Mouse (Mus musculus) intestine, postnatal 0 days (tissue): ENCODE results near the gene Psapl1. TPM values are rescaled to one million over a fixed set of nuclear protein-coding genes. Genes with fewer than 3 reads are reported as not detected.

Experiments
- ATAC-seq: fragments of 200-750 bp; cut with Nextera tagmentation; 2 replicates; pipeline ENCODE4 v1.8.0; 2017; ENCODE audit warnings: mild to moderate bottlenecking, moderate TSS enrichment, moderate library complexity
- H3K27ac ChIP-seq: fragments of 300-500 bp; sonication (generic); 2 replicates; pipeline ENCODE4 v1.5.1; 2014; ENCODE audit warnings: mild to moderate bottlenecking, low read depth, low read length, moderate library complexity
- H3K27me3 ChIP-seq: fragments of 300-500 bp; sonication (generic); replicated peaks from 2 replicates; pipeline ENCODE4 v1.6.1; 2014; ENCODE audit warnings: low read length, mixed read lengths; ENCODE audit not compliant: control insufficient read depth, insufficient read depth
- H3K36me3 ChIP-seq: fragments of 300-500 bp; sonication (generic); 2 replicates; pipeline ENCODE4 v1.6.1; 2014; ENCODE audit warnings: mild to moderate bottlenecking, moderate library complexity; ENCODE audit not compliant: control insufficient read depth, insufficient read depth
- H3K4me1 ChIP-seq: fragments of 300-500 bp; sonication (generic); replicated peaks from 2 replicates; pipeline ENCODE4 v1.6.1; 2014; ENCODE audit warnings: antibody characterized with exemption, low read length, mixed read lengths; ENCODE audit not compliant: control insufficient read depth, insufficient read depth
- H3K4me2 ChIP-seq: fragments of 300-500 bp; sonication (generic); replicated peaks from 2 replicates; pipeline ENCODE4 v1.6.1; 2014; ENCODE audit warnings: low read depth, mild to moderate bottlenecking, moderate library complexity
- H3K4me3 ChIP-seq: fragments of 300-500 bp; sonication (generic); 2 replicates; pipeline ENCODE4 v1.5.1; 2014; ENCODE audit warnings: low read depth, low read length
- H3K9ac ChIP-seq: fragments of 300-500 bp; sonication (generic); 2 replicates; pipeline ENCODE4 v1.6.1; 2014; ENCODE audit warnings: mild to moderate bottlenecking, low read depth, low read length
- H3K9me3 ChIP-seq: fragments of 300-500 bp; sonication (generic); 2 replicates; pipeline ENCODE4 v1.6.1; 2016; ENCODE audit warnings: mixed run types; ENCODE audit not compliant: control insufficient read depth
- CTCF ChIP-seq: sonication (generic); IDR thresholded peaks from 2 replicates; pipeline ENCODE4 v1.5.1; 2016; ENCODE audit warnings: low read depth, mild to moderate bottlenecking, control low read depth, antibody characterized with exemption, moderate library complexity
- WGBS: fragments of 180-500 bp; shearing (Covaris S2); extraction: QIAGEN DNeasy Blood & Tissue Kit; methylation state at CpG from one replicate; pipeline ENCODE4 v1.1.7; 2014; 5-methylcytosine and 5-hydroxymethylcytosine counted together
- polyA plus RNA-seq: library from polyadenylated mRNA; unstranded; fragments of >200 nt; fragmentation: Nextera tagmentation; extraction: Ambion mirVana; gene quantifications from 2 replicates; pipeline ENCODE4 v1.2.1, GENCODE M21; 2015

Psapl1 gene
- polyA plus RNA-seq, 1 experiment from 2014 or later = 0.39 TPM

DNA sequence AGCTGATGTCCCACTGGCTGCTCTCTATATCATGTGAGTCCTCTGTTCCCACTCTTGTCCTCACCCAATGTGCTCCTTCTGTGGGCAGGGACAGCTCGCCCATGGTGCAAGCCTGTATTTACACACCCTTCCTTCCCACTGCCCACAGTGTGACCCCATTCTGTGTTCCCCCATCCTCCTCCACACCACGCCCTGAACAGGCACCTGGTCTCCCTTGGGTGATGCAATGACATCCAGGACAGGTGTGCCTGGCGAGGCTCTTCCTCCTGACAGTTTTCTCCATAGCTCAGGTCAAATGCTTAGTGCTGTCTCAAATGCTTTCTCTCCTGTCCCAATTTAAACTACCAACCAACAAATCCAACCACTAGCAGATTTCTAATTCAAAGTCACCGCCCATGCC, 8.4 kb upstream of the Psapl1 start:
- Histone ChIP-seq H3K4me3 (no peak overlapping the region), H3K4me1 (no peaks in the 10 kb centered on the region), H3K27ac (no peak overlapping the region), H3K9me3 (no peaks in the 10 kb centered on the region), H3K4me2 (no peak overlapping the region), H3K27me3 (no peaks in the 10 kb centered on the region), H3K9ac (no peak overlapping the region), H3K36me3 (no peaks in the 10 kb centered on the region)
- no peak for ATAC-seq
- WGBS = 75% methylated on average over 4 of the region's 4 CpGs
- no peak for TF ChIP-seq CTCF

DNA sequence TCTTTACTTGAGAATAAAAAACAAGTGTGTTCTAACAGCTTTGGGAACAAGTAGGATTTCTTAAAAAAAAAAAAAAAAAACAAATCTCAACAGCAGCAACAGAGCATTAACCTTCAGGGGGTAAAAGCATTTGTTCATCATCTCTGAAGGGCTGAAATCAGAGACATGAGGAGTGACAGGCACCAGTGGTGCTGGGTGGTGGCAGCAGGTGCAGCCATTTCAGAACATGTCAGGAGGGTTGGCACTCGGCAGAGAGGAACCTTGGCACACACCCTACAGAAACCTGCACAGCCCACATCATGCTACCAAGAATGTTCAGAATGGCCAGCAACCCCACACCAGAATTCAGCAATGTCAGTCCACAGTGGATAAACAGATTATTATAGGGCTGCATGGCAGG, 4.3 kb upstream of the Psapl1 start:
- Histone ChIP-seq H3K27me3 (no peaks in the 10 kb centered on the region), H3K9ac (no peak overlapping the region), H3K4me1 (no peaks in the 10 kb centered on the region), H3K9me3 (no peaks in the 10 kb centered on the region), H3K4me3 (no peak overlapping the region), H3K4me2 (no peak overlapping the region), H3K27ac (no peak overlapping the region), H3K36me3 (no peaks in the 10 kb centered on the region)
- ATAC-seq = no peak
- no peak for TF ChIP-seq CTCF
- 78% methylated on average over 1 of the region's 1 CpGs for WGBS

DNA sequence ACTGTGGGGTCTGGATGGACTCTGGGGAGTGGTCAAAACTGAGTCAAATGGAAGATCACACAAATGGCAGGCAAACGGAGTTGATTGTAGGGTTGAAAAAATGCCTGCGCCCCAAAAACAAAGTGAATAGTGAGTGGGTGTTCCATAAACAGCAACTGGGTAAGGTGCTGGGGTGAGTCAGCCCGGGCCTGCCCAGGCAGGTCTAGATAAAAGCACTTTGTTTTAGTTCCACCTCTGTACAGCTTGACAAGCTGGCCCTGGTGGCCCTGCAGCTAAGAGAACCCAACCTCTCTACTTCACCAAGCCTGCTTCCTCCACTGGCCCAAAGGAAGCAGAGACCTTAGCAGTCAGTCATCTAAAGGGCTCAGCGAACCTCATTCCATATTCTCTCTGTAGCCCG, 1.0 kb upstream of the Psapl1 start:
- Histone ChIP-seq H3K27ac (no peak overlapping the region), H3K27me3 (no peaks in the 10 kb centered on the region), H3K4me1 (no peaks in the 10 kb centered on the region), H3K9me3 (no peaks in the 10 kb centered on the region), H3K9ac (no peak overlapping the region), H3K4me3 (no peak overlapping the region), H3K4me2 (no peak overlapping the region), H3K36me3 (no peaks in the 10 kb centered on the region)
- no peak for TF ChIP-seq CTCF
- WGBS = 81% methylated on average over 5 of the region's 5 CpGs
- no peak for ATAC-seq

DNA sequence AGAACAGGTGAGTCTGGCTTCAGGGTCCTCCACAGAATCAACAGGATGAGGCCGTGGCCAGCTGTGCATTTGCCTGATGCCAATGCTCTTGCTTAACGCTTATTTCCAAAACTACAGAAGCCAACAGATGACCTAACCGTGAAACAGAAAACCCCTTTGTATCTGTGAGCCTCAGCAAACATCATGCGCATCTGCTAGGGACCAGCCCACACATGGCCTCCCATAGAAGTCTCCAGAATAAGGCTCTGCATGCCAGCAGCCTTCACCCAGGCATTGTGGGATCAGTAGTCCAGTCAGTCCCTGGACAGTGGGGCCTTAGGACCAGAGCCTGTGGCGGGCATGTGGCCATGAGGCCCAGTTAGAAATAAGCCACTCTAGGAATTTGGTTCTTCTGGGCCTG, 400 bp upstream of the Psapl1 start:
- no peaks in the 10 kb centered on the region for H3K9me3 ChIP-seq
- 89% methylated on average over 5 of the region's 5 CpGs for WGBS
- no peak overlapping the region for H3K9ac ChIP-seq
- H3K36me3 ChIP-seq = no peaks in the 10 kb centered on the region
- no peaks in the 10 kb centered on the region for H3K4me1 ChIP-seq
- no peak overlapping the region for H3K4me2 ChIP-seq
- no peak for TF ChIP-seq CTCF
- no peak for ATAC-seq
- H3K27ac ChIP-seq = no peak overlapping the region
- H3K27me3 ChIP-seq = no peaks in the 10 kb centered on the region
- H3K4me3 ChIP-seq = no peak overlapping the region

DNA sequence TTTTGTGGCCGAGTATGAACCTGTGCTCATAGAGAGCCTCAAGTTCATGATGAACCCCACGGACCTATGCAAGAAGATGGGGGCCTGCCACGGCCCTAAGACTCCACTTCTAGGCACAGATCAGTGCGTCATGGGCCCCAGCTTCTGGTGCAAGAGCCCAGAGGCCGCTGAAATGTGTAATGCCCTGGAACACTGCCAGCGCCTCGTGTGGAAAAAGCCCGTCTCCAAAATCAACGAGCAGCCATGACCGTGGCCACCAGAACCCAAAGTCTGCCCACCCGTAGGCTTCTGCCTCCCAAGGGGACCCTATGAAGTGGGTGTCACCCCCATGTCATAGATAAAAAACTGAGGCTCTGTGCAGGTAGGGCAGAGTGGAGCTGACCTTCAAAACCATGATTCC, 1.6 kb downstream of the Psapl1 start:
- Histone ChIP-seq H3K36me3 (no peaks in the 10 kb centered on the region), H3K4me2 (no peak overlapping the region), H3K27ac (no peak overlapping the region), H3K9ac (no peak overlapping the region), H3K9me3 (no peaks in the 10 kb centered on the region), H3K4me3 (no peak overlapping the region), H3K4me1 (no peaks in the 10 kb centered on the region), H3K27me3 (no peaks in the 10 kb centered on the region)
- TF ChIP-seq CTCF = no peak
- 75% methylated on average over 11 of the region's 11 CpGs for WGBS
- no peak for ATAC-seq

DNA sequence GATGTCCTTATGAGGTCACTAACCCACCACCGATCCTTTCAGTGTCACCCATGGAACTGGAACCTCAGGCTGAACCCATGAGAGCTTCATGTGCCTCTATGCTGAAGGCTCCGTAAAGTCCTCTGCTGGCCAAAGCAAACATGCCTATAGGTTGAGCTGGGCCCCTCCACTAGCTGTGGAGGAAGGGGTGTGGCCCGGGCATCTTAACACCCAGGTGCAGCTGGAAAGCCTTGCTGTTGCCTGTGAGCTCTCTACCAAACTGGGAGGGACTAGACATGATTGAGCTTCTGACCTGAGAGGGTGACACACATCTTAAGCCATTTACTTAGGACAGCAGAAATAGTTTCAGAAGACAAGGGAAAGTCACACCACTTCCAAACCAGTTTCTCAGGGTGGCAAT, 5.0 kb downstream of the Psapl1 start:
- Histone ChIP-seq H3K9me3 (no peaks in the 10 kb centered on the region), H3K4me2 (no peak overlapping the region), H3K36me3 (no peaks in the 10 kb centered on the region), H3K27ac (no peak overlapping the region), H3K27me3 (no peaks in the 10 kb centered on the region), H3K4me1 (no peaks in the 10 kb centered on the region), H3K4me3 (no peak overlapping the region), H3K9ac (no peak overlapping the region)
- WGBS = 74% methylated on average over 3 of the region's 3 CpGs
- no peak for ATAC-seq
- no peak for TF ChIP-seq CTCF

DNA sequence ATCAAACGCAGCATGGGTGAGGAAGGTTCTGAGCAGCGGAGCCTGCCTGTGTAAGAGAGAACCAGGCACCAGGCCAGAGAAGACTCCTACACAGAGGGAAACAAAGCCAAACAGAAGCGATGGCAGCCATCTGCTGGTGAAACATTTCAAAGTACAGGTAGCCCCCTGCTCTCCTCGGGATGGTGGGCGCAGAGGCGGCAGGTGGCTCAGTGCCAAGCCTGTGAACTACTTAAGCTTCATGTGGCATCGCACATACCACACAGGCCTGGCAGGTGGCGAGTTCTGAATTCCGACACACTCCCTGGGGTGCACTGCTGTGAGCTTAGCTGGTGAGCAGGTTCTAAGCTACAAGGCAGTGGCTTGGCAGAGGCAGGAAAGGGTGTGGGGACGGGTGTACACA, 9.5 kb downstream of the Psapl1 start:
- Histone ChIP-seq H3K36me3 (no peaks in the 10 kb centered on the region), H3K27me3 (no peaks in the 10 kb centered on the region), H3K4me3 (no peak overlapping the region), H3K4me2 (no peak overlapping the region), H3K9ac (no peak overlapping the region), H3K9me3 (no peaks in the 10 kb centered on the region), H3K27ac (no peak overlapping the region), H3K4me1 (no peaks in the 10 kb centered on the region)
- 82% methylated on average over 10 of the region's 10 CpGs for WGBS
- no peak for ATAC-seq
- TF ChIP-seq CTCF = no peak
